Mouse (Mus musculus): ENCODE measurements around the gene Zfp423.

Zfp423 gene

GRCm38 (mm10) chr8:87905404-87905803 is 54.0 kb downstream of the Zfp423 start:
- Histone ChIP-seq H3K4me3 (replicated peaks; ENCODE audit: low read length) (no peak overlapping the region), H3K4me1 (replicated peaks; ENCODE audit: low read depth, low read length) (peaks cover 38% of the 10 kb centered on the region), H3K27me3 (ENCODE audit: insufficient read depth, low read length) (no peaks in the 10 kb centered on the region), H3K36me3 (ENCODE audit: insufficient read depth, low read length) (peaks cover 5% of the 10 kb centered on the region), H3K9me3 (ENCODE audit: low read length) (no peaks in the 10 kb centered on the region)
- TF ChIP-seq POU5F1 (IDR thresholded peaks at IDR 0.05; ENCODE audit: borderline replicate concordance, low read length) (no peak), NANOG (IDR thresholded peaks at IDR 0.05; ENCODE audit: borderline replicate concordance, low read length) (no peak), CTCF (conservative IDR thresholded peaks at IDR 0.05; ENCODE audit: low read length) (no peak)

GRCm38 (mm10) chr8:87904108-87904507 is 55.3 kb downstream of the Zfp423 start:
- no peak overlapping the region for H3K4me3 ChIP-seq (replicated peaks; ENCODE audit: low read length)
- no peak for TF ChIP-seq CTCF (conservative IDR thresholded peaks at IDR 0.05; ENCODE audit: low read length)
- no peak for TF ChIP-seq NANOG (IDR thresholded peaks at IDR 0.05; ENCODE audit: borderline replicate concordance, low read length)
- TF ChIP-seq POU5F1 (IDR thresholded peaks at IDR 0.05; ENCODE audit: borderline replicate concordance, low read length): no peak
- no peaks in the 10 kb centered on the region for H3K9me3 ChIP-seq (ENCODE audit: low read length)
- H3K27me3 ChIP-seq (ENCODE audit: insufficient read depth, low read length): no peaks in the 10 kb centered on the region
- peaks cover 5% of the 10 kb centered on the region for H3K36me3 ChIP-seq (ENCODE audit: insufficient read depth, low read length)
- H3K4me1 ChIP-seq (replicated peaks; ENCODE audit: low read depth, low read length): peaks cover 32% of the 10 kb centered on the region

GRCm38 (mm10) chr8:87895203-87896041 is 64.0 kb downstream of the Zfp423 start:
- H3K9me3 ChIP-seq (ENCODE audit: low read length): no peaks in the 10 kb centered on the region
- H3K27me3 ChIP-seq (ENCODE audit: insufficient read depth, low read length): no peaks in the 10 kb centered on the region
- H3K36me3 ChIP-seq (ENCODE audit: insufficient read depth, low read length): 0 out of 2 replicates have a peak, but pooled peaks cover 4% of the 10 kb centered on the region
- H3K4me3 ChIP-seq (replicated peaks; ENCODE audit: low read length): 0 out of 2 replicates have a peak overlapping the region, but pooled peaks have one; percentile 7
- H3K4me1 ChIP-seq (replicated peaks; ENCODE audit: low read depth, low read length): peaks cover 67% of the 10 kb centered on the region
- TF ChIP-seq CTCF (conservative IDR thresholded peaks at IDR 0.05; ENCODE audit: low read length): no peak
- no peak for TF ChIP-seq NANOG (IDR thresholded peaks at IDR 0.05; ENCODE audit: borderline replicate concordance, low read length)
- no peak for TF ChIP-seq POU5F1 (IDR thresholded peaks at IDR 0.05; ENCODE audit: borderline replicate concordance, low read length)

GRCm38 (mm10) chr8:87894287-87894686 is 65.1 kb downstream of the Zfp423 start:
- Histone ChIP-seq H3K36me3 (ENCODE audit: insufficient read depth, low read length) (0 out of 2 replicates have a peak, but pooled peaks cover 4% of the 10 kb centered on the region), H3K4me1 (replicated peaks; ENCODE audit: low read depth, low read length) (peaks cover 74% of the 10 kb centered on the region), H3K9me3 (ENCODE audit: low read length) (no peaks in the 10 kb centered on the region), H3K4me3 (replicated peaks; ENCODE audit: low read length) (peak overlapping the region; percentile 35; the same call in 1 of the 2 replicates), H3K27me3 (ENCODE audit: insufficient read depth, low read length) (no peaks in the 10 kb centered on the region)
- no peak for TF ChIP-seq CTCF (conservative IDR thresholded peaks at IDR 0.05; ENCODE audit: low read length)
- no peak for TF ChIP-seq POU5F1 (IDR thresholded peaks at IDR 0.05; ENCODE audit: borderline replicate concordance, low read length)
- no peak for TF ChIP-seq NANOG (IDR thresholded peaks at IDR 0.05; ENCODE audit: borderline replicate concordance, low read length)

- Histone ChIP-seq H3K36me3 (ENCODE audit: insufficient read depth, low read length) (peaks cover 7% of the 10 kb centered on the region; the same call in 1 of the 2 replicates), H3K27me3 (ENCODE audit: insufficient read depth, low read length) (no peaks in the 10 kb centered on the region), H3K9me3 (ENCODE audit: low read length) (no peaks in the 10 kb centered on the region), H3K4me1 (replicated peaks; ENCODE audit: low read depth, low read length) (peaks cover 79% of the 10 kb centered on the region), H3K4me3 (replicated peaks; ENCODE audit: low read length) (peak overlapping the region; percentile 35; the same call in 1 of the 2 replicates)
- TF ChIP-seq NANOG (IDR thresholded peaks at IDR 0.05; ENCODE audit: borderline replicate concordance, low read length): no peak
Measured at GRCm38 (mm10) chr8:87893547-87893946, 65.8 kb downstream of the Zfp423 start.

- H3K9me3 ChIP-seq (ENCODE audit: low read length): no peaks in the 10 kb centered on the region
- TF ChIP-seq NANOG (IDR thresholded peaks at IDR 0.05; ENCODE audit: borderline replicate concordance, low read length) (no peak), POU5F1 (IDR thresholded peaks at IDR 0.05; ENCODE audit: borderline replicate concordance, low read length) (no peak), CTCF (conservative IDR thresholded peaks at IDR 0.05; ENCODE audit: low read length) (no peak)
- H3K27me3 ChIP-seq (ENCODE audit: insufficient read depth, low read length): no peaks in the 10 kb centered on the region
- peaks cover 7% of the 10 kb centered on the region; the same call in 1 of the 2 replicates for H3K36me3 ChIP-seq (ENCODE audit: insufficient read depth, low read length)
- H3K4me3 ChIP-seq (replicated peaks; ENCODE audit: low read length): no peak overlapping the region
- H3K4me1 ChIP-seq (replicated peaks; ENCODE audit: low read depth, low read length): peaks cover 85% of the 10 kb centered on the region
Measured at GRCm38 (mm10) chr8:87892891-87893290, 66.5 kb downstream of the Zfp423 start.

GRCm38 (mm10) chr8:87891884-87892283 is 67.5 kb downstream of the Zfp423 start:
- H3K36me3 ChIP-seq (ENCODE audit: insufficient read depth, low read length): peaks cover 7% of the 10 kb centered on the region; the same call in 1 of the 2 replicates
- no peaks in the 10 kb centered on the region for H3K9me3 ChIP-seq (ENCODE audit: low read length)
- no peaks in the 10 kb centered on the region for H3K27me3 ChIP-seq (ENCODE audit: insufficient read depth, low read length)
- no peak for TF ChIP-seq NANOG (IDR thresholded peaks at IDR 0.05; ENCODE audit: borderline replicate concordance, low read length)
- no peak for TF ChIP-seq CTCF (conservative IDR thresholded peaks at IDR 0.05; ENCODE audit: low read length)
- TF ChIP-seq POU5F1 (IDR thresholded peaks at IDR 0.05; ENCODE audit: borderline replicate concordance, low read length): no peak
- H3K4me1 ChIP-seq (replicated peaks; ENCODE audit: low read depth, low read length): peaks cover 89% of the 10 kb centered on the region
- no peak overlapping the region for H3K4me3 ChIP-seq (replicated peaks; ENCODE audit: low read length)

- Histone ChIP-seq H3K9me3 (ENCODE audit: low read length) (no peaks in the 10 kb centered on the region), H3K4me1 (replicated peaks; ENCODE audit: low read depth, low read length) (peaks cover 87% of the 10 kb centered on the region), H3K36me3 (ENCODE audit: insufficient read depth, low read length) (peaks cover 7% of the 10 kb centered on the region; the same call in 1 of the 2 replicates), H3K4me3 (replicated peaks; ENCODE audit: low read length) (no peak overlapping the region), H3K27me3 (ENCODE audit: insufficient read depth, low read length) (no peaks in the 10 kb centered on the region)
- TF ChIP-seq CTCF (conservative IDR thresholded peaks at IDR 0.05; ENCODE audit: low read length): no peak
- no peak for TF ChIP-seq POU5F1 (IDR thresholded peaks at IDR 0.05; ENCODE audit: borderline replicate concordance, low read length)
- no peak for TF ChIP-seq NANOG (IDR thresholded peaks at IDR 0.05; ENCODE audit: borderline replicate concordance, low read length)
Measured at GRCm38 (mm10) chr8:87887956-87888355, 71.4 kb downstream of the Zfp423 start.
